Mouse (Mus musculus) midbrain, postnatal 0 days (tissue): ENCODE measurements around the gene Obp2b. TPM values are rescaled to one million over a fixed set of nuclear protein-coding genes. Genes with fewer than 3 reads are reported as not detected.
"Not testable (repeated sequence)": the region's sequence is repeated elsewhere in the genome, so short reads cannot be mapped to it uniquely, and the experiment has no call there.

Experiments
- ATAC-seq: fragments of 200-750 bp; cut with Nextera tagmentation; 2 replicates; pipeline ENCODE4 v1.8.0; 2017; ENCODE audit warnings: moderate number of reproducible peaks, mild to moderate bottlenecking, moderate TSS enrichment, moderate library complexity; ENCODE audit not compliant: low FRiP score
- DNase-seq: peaks from one replicate; pipeline ENCODE4 v3.0.0-alpha.2; 2015; ENCODE audit warnings: low spot score
- H3K27ac ChIP-seq: fragments of 300-500 bp; sonication (generic); 2 replicates; pipeline ENCODE4 v1.5.1; 2014; ENCODE audit warnings: low read depth, mild to moderate bottlenecking, low read length, mixed read lengths
- H3K27me3 ChIP-seq: fragments of 300-500 bp; sonication (generic); 2 replicates; pipeline ENCODE4 v1.6.1; 2014; ENCODE audit warnings: low read length, control low read depth, mixed read lengths; ENCODE audit not compliant: insufficient read depth
- H3K36me3 ChIP-seq: fragments of 300-500 bp; sonication (generic); 2 replicates; pipeline ENCODE4 v1.6.1; 2014; ENCODE audit warnings: low read length, control low read depth, mixed read lengths; ENCODE audit not compliant: insufficient read depth
- H3K4me1 ChIP-seq: fragments of 300-500 bp; sonication (generic); 2 replicates; pipeline ENCODE4 v1.6.1; 2014; ENCODE audit warnings: mild to moderate bottlenecking, control low read depth, antibody characterized with exemption, low read length, mixed read lengths; ENCODE audit not compliant: insufficient read depth
- H3K4me2 ChIP-seq: fragments of 300-500 bp; sonication (generic); 2 replicates; pipeline ENCODE4 v1.6.1; 2014; ENCODE audit warnings: low read depth, mild to moderate bottlenecking, low read length, mixed read lengths; ENCODE audit not compliant: poor library complexity, severe bottlenecking
- H3K4me3 ChIP-seq: fragments of 300-500 bp; sonication (generic); 2 replicates; pipeline ENCODE4 v1.5.1; 2014; ENCODE audit warnings: low read depth, mild to moderate bottlenecking, low read length, moderate library complexity
- H3K9ac ChIP-seq: fragments of 300-500 bp; sonication (generic); replicated peaks from 2 replicates; pipeline ENCODE4 v1.6.1; 2014; ENCODE audit warnings: mild to moderate bottlenecking, low read length, moderate library complexity, mixed read lengths; ENCODE audit not compliant: poor library complexity, severe bottlenecking
- H3K9me3 ChIP-seq: fragments of 300-500 bp; sonication (generic); 2 replicates; pipeline ENCODE4 v1.6.1; 2016; ENCODE audit warnings: low read length, control low read depth
- CTCF ChIP-seq: IDR thresholded peaks from 2 replicates; pipeline ENCODE4 v1.5.1; 2016; ENCODE audit warnings: antibody characterized with exemption, mild to moderate bottlenecking
- WGBS: fragments of 180-500 bp; shearing (Covaris S2); extraction: QIAGEN DNeasy Blood & Tissue Kit; methylation state at CpG from one replicate; pipeline ENCODE4 v1.1.7; 2014; 5-methylcytosine and 5-hydroxymethylcytosine counted together
- polyA plus RNA-seq: library from polyadenylated mRNA; unstranded; fragments of >200 nt; fragmentation: Nextera tagmentation; extraction: Ambion mirVana; gene quantifications from 2 replicates; pipeline ENCODE4 v1.2.1, GENCODE M21; 2015
- total RNA-seq: library from RNA; depleted of rRNA; stranded (reverse); fragments of >200 nt; gene quantifications from 2 replicates; pipeline ENCODE4 v1.2.3, GENCODE M21; 2014

The Obp2b gene
- total and polyA plus RNA-seq, 2 experiments from 2014 or later = not detected

DNA sequence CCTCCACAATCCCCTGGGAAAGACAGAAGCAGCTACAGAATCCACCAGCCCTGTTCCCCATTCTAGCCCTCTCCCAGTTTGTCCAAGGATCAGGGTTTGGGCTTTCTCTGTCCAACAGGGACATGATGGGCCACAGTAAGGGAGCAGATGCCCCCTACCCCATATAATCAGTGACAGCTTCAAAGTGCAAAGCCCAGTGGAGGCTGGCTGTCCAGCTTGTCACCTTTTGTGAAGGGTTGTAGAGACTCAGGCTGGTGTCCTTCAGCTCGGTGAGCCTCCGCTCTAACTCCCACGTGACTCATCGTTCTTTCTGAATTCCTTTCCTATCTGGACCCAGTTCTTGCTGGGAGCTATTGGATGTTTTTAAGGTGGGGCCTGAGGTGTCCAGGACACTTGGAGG is 33.1 kb upstream of the Obp2b start:
- no peak for TF ChIP-seq CTCF
- Histone ChIP-seq H3K27me3 (no peaks in the 10 kb centered on the region), H3K9me3 (no peaks in the 10 kb centered on the region), H3K36me3 (no peaks in the 10 kb centered on the region), H3K4me1 (peaks cover 8% of the 10 kb centered on the region; the same call in 1 of the 2 replicates), H3K27ac (no peak overlapping the region), H3K4me3 (no peak overlapping the region), H3K9ac (no peak overlapping the region), H3K4me2 (no peak overlapping the region)
- WGBS = 87% methylated on average over 4 of the region's 4 CpGs
- no peak for DNase-seq
- ATAC-seq = no peak

DNA sequence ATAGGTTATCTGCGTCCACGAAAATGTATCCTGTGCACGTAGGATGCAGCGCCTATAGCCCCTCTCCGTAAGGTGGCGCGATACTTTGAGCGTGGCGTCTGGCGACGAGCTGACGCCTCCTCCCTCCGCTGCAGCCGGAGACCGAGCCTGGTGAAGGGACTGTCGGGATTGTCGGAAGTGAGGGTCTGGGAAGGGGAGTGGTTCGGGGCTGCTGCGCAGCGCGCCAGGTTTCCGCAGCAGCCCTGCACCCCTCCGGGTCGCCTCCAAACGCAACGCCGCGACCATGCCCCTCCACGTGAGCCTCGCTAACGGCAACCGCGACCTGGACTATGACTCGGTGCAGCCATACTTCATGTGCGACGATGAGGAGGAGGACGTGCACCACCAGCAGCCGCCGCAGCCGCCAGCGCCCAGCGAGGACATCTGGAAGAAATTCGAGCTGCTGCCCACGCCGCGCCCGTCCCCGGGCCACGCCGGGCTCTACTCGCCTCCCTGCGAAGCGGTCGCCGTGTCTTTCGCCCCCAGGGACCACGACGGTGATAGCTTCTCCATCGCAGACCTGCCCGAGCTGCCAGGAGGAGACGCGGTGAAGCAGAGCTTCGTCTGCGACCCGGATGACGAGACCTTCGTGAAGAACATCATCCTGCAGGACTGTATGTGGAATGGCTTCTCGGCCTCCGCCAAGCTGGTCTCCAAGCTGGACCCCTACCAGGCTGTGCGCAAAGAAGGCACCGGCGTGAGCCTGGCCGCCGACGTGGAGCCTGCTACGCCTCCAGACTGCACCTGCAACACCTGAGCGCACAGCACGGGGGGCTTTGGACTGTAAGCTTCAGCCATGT is 29.9 kb upstream of the Obp2b start, which contains the start of gene Bmyc:
TSS of gene Bmyc (plus strand) at position 97 of the 839 bp plus-strand sequence.
- no peaks in the 10 kb centered on the region for H3K36me3 ChIP-seq
- H3K27ac ChIP-seq = peak within 1 kb of the TSS; percentile 88
- peak within 1 kb of the TSS; percentile 79 for H3K4me2 ChIP-seq
- under 1% methylated on average over 73 of the region's 78 CpGs for WGBS
- DNase-seq (peak; percentile 95), ATAC-seq (peak; percentile 93)
- peaks cover 11% of the 10 kb centered on the region for H3K4me1 ChIP-seq
- H3K4me3 ChIP-seq = peak within 1 kb of the TSS; percentile 78
- H3K27me3 ChIP-seq = no peaks in the 10 kb centered on the region
- H3K9me3 ChIP-seq = no peaks in the 10 kb centered on the region
- peak; percentile 85 for TF ChIP-seq CTCF
- peak within 1 kb of the TSS; percentile 73 for H3K9ac ChIP-seq

DNA sequence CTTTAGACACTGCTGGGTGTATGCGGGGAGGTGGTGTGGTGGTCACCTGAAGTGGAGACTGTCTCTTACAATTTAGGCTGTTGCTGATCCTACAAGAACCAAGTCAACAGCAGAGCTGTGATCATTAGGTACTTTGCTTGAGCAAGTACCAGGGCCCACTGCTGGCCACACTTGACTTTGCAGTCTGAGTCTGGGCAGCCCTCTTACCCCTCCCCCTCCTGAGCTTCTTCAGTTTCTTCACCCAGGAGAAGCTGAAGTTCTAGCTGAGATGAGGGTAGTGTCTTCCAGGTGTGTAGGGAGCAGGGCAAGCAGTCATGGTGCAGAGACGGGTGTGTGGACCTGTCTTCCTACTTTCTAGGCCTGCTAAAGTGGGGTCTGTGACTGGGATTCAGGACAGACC is 28.7 kb upstream of the Obp2b start:
- ATAC-seq = no peak
- DNase-seq = peak; percentile 68
- 85% methylated on average over 2 of the region's 2 CpGs for WGBS

DNA sequence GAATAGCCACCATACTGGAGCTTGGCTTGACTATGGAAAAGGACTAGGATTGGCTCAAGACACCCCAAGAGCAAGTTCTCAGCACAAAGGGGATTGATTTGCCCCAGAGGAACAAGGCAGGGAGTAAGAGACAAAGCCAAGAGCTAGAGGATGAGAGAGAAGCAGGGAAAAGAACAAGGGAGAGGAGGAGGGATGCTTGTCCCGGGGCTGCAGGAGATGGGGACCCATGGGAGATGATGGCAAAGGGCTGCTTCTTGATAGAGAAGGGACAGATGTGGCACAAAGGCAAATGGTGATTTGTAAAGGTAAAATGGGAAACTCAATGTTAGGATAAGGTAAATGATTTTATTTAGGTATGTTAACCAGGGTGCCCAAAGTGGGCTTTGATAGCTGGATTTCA is 27.8 kb upstream of the Obp2b start:
- not testable (repeated sequence) for ATAC-seq, H3K27ac ChIP-seq, H3K9me3 ChIP-seq, H3K4me3 ChIP-seq, DNase-seq, H3K27me3 ChIP-seq, H3K9ac ChIP-seq, H3K36me3 ChIP-seq
- 93% methylated on average over 1 of the region's 1 CpGs for WGBS
- peak overlapping the region; percentile 79 for H3K4me2 ChIP-seq
- peaks cover 11% of the 10 kb centered on the region for H3K4me1 ChIP-seq

More for the DNA sequence above, 28.7 kb upstream of the Obp2b start:
- no peak overlapping the region for H3K9ac ChIP-seq
- no peaks in the 10 kb centered on the region for H3K36me3 ChIP-seq
- peak; percentile 61 for TF ChIP-seq CTCF
- H3K27me3 ChIP-seq = no peaks in the 10 kb centered on the region
- no peak overlapping the region for H3K27ac ChIP-seq
- H3K9me3 ChIP-seq = no peaks in the 10 kb centered on the region
- peaks cover 11% of the 10 kb centered on the region for H3K4me1 ChIP-seq
- peak overlapping the region; percentile 78 for H3K4me3 ChIP-seq
- H3K4me2 ChIP-seq = peak overlapping the region; percentile 79

DNA sequence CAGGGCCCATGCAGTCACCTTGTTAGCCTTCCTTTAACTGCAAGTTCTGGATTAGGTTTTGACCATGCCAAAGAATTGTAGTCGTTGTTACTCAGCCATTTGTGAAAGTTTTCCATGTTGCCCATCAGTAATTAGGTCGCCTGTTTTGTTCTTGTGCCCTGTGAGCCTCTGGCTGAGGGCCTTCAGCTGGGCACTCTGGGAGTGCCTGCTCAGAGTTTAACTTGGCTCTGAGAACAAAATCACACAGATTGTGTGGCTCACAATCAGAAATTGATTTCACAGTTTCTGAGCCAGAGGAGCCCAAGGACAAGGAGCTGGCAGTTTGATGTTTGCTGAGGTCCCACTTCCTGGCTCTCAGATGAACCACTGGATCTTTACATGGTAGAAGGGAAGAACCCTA is 27.0 kb upstream of the Obp2b start:
- not testable (repeated sequence) for H3K4me2 ChIP-seq, H3K27ac ChIP-seq, H3K27me3 ChIP-seq, H3K9ac ChIP-seq, H3K36me3 ChIP-seq, H3K4me3 ChIP-seq, DNase-seq, ATAC-seq, H3K9me3 ChIP-seq
- whole genome bisulfite sequencing = 64% methylated on average over 2 of the region's 2 CpGs
- H3K4me1 ChIP-seq = peaks cover 11% of the 10 kb centered on the region

DNA sequence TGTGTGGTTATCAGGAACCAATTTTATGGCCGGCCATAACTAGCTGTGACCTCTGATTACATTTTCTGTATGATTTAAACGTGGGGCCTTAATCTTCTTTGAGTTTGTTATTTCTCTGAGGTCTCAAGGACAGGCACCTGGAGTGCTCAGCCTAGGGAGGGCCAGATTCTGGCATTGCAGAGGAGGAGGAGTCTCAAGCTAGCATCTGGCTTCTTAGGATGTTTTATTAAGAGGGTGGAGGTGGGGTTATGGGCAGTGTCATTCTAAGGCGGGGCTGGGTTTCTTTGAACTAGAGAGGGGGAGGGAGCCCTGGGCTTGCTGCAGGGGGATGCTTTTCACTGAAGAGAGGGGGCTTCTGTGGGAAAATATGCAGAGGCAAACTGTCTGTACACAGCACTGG is 25.2 kb upstream of the Obp2b start:
- H3K4me3 ChIP-seq, H3K4me2 ChIP-seq, H3K36me3 ChIP-seq, H3K9me3 ChIP-seq, H3K9ac ChIP-seq, H3K27ac ChIP-seq, DNase-seq, ATAC-seq, H3K27me3 ChIP-seq: not testable (repeated sequence)
- WGBS = 33% methylated on average over 3 of the region's 3 CpGs
- peaks cover 11% of the 10 kb centered on the region for H3K4me1 ChIP-seq
